Mouse (Mus musculus): ENCODE measurements around the gene Bex4. TPM values are rescaled to one million over a fixed set of nuclear protein-coding genes. Genes with fewer than 3 reads are reported as not detected.

Gene Bex4
- total RNA-seq, 1 experiment from 2014 or later, result not detected

- no peak for ATAC-seq (replicated peaks; ENCODE audit: insufficient number of reproducible peaks, low FRiP score, low TSS enrichment, poor library complexity, severe bottlenecking)
Measured at GRCm38 (mm10) chrX:136172786-136173185, 34.0 kb downstream of the Bex4 start.

GRCm38 (mm10) chrX:136180897-136181553, 42.2 kb downstream of the Bex4 start:
- ATAC-seq (replicated peaks; ENCODE audit: insufficient number of reproducible peaks, low FRiP score, low TSS enrichment, poor library complexity, severe bottlenecking), result no peak

GRCm38 (mm10) chrX:136183107-136183506, 44.3 kb downstream of the Bex4 start:
- no peak for ATAC-seq (replicated peaks; ENCODE audit: insufficient number of reproducible peaks, low FRiP score, low TSS enrichment, poor library complexity, severe bottlenecking)

Other genes with a start within 250 kb of the Bex4 start
- not detected in 3 replicates for gene Arxes2, start 145.2 kb upstream of the Bex4 start, total RNA-seq (2017)
- gene Arxes1, start 105.6 kb upstream of the Bex4 start, total RNA-seq (2017), result not detected in 3 replicates
- gene Bex2, start 70.8 kb upstream of the Bex4 start, total RNA-seq (2017), result not detected in 3 replicates
- not detected in 3 replicates for gene Nxf3, start 53.7 kb upstream of the Bex4 start, total RNA-seq (2017)
- 6.5 to 17.3 TPM (median 15.9 TPM) in 3 replicates for gene Tceal8, start 33.3 kb downstream of the Bex4 start, total RNA-seq (2017)
- gene Tceal5, start 64.9 kb downstream of the Bex4 start, total RNA-seq (2017), result not detected in 3 replicates
- not detected in 3 replicates for gene Tceal7, start 75.8 kb downstream of the Bex4 start, total RNA-seq (2017)
- not detected in 3 replicates for gene Bex1, start 76.5 kb downstream of the Bex4 start, total RNA-seq (2017)
- 77.6 to 89.2 TPM (median 85.4 TPM) in 3 replicates for gene Tceal9, start 106.1 kb downstream of the Bex4 start, total RNA-seq (2017)
- gene Bex3, start 131.3 kb downstream of the Bex4 start, total RNA-seq (2017), result 18.0 to 32.2 TPM (median 21.1 TPM) in 3 replicates